In the genomic region with DNA sequence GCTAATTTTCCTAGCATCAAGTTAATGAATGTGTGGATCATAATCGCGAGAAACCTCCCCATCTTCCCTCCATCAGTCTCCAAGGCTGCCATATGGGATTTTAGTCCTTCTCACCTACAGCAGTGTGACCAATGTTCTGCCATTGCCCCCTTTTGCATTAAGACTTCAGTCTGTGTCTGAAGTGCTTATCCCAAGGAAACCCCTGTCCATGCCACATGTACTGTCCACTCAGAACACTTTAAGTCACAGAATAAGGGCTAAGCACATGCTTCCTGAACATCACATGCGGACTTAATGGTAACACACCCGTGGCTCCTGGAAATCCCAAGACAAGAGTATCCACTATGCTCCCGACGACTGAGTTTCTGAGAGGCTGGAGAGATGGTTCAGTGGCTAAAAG, we compare ENCODE assay signal across 31 mouse cellular contexts.
"Had no signal": no experiment of that assay in that cellular context is flagged by ENCODE, and none has a peak within 500 bp of the region (broad histone marks: within the 10 kb centered on the region; RNA-seq: fewer than 3 reads in every experiment).

No protein-coding gene starts in this region.

- H3K4me3 ChIP-seq: left cerebral cortex, adult 2 months; limb, embryonic 10.5 days; limb, embryonic 12.5 days; limb, embryonic 13.5 days; limb, embryonic 15.5 days; liver, embryonic 12.5 days; liver, embryonic 13.5 days; liver, embryonic 15.5 days; lung, embryonic 15.5 days; megakaryocyte, embryonic 14.5 days; midbrain, embryonic 10.5 days; midbrain, embryonic 12.5 days; midbrain, embryonic 13.5 days; midbrain, embryonic 15.5 days; myocyte; neural tube, embryonic 12.5 days had no signal

- DNase-seq: left cerebral cortex, postnatal 4 days; liver; liver, embryonic 13.5 days; liver, postnatal 0 days; lung, adult 18-20 months; lung, adult 2 months; lung, embryonic 14.5 days; lung, postnatal 10 days; lung, postnatal 14 days; lung, postnatal 36 days; lung, postnatal 4 days had no signal

- H3K27ac ChIP-seq: left cerebral cortex, adult 2 months; limb, embryonic 10.5 days; limb, embryonic 12.5 days; limb, embryonic 13.5 days; limb, embryonic 15.5 days; liver, embryonic 12.5 days; liver, embryonic 13.5 days; liver, embryonic 14.5 days; liver, embryonic 15.5 days; lung, embryonic 15.5 days; macrophage; midbrain, embryonic 10.5 days; midbrain, embryonic 12.5 days; midbrain, embryonic 13.5 days; midbrain, embryonic 15.5 days; neural tube, embryonic 12.5 days had no signal

- H3K9ac ChIP-seq: limb, embryonic 12.5 days; limb, embryonic 13.5 days; limb, embryonic 15.5 days; liver, embryonic 12.5 days; liver, embryonic 13.5 days; liver, embryonic 14.5 days; liver, embryonic 15.5 days; liver, postnatal 0 days; lung, embryonic 14.5 days; lung, embryonic 15.5 days; midbrain, embryonic 12.5 days; midbrain, embryonic 13.5 days; midbrain, embryonic 15.5 days; neural tube, embryonic 12.5 days had no signal

- H3K9me3 ChIP-seq: limb, embryonic 10.5 days; limb, embryonic 12.5 days; limb, embryonic 13.5 days; limb, embryonic 15.5 days; liver, embryonic 12.5 days; liver, embryonic 13.5 days; liver, embryonic 15.5 days; lung, embryonic 15.5 days; midbrain, embryonic 10.5 days; midbrain, embryonic 12.5 days; midbrain, embryonic 13.5 days; midbrain, embryonic 15.5 days; neural tube, embryonic 12.5 days had no signal

- ATAC-seq: liver, embryonic 12.5 days; liver, postnatal 0 days; lung, postnatal 0 days; midbrain, embryonic 13.5 days; midbrain, embryonic 15.5 days; midbrain, embryonic 16.5 days had no signal

- H3K36me3 ChIP-seq: limb, embryonic 10.5 days; limb, embryonic 12.5 days; limb, embryonic 13.5 days; limb, embryonic 15.5 days; liver, embryonic 12.5 days; liver, embryonic 13.5 days; liver, embryonic 15.5 days; lung, embryonic 15.5 days; midbrain, embryonic 10.5 days; midbrain, embryonic 12.5 days; midbrain, embryonic 13.5 days; midbrain, embryonic 15.5 days; neural tube, embryonic 12.5 days had no signal

- H3K4me2 ChIP-seq: limb, embryonic 12.5 days; limb, embryonic 13.5 days; limb, embryonic 15.5 days; liver, embryonic 11.5 days; liver, embryonic 12.5 days; liver, embryonic 13.5 days; liver, embryonic 15.5 days; lung, embryonic 14.5 days; lung, embryonic 15.5 days; midbrain, embryonic 12.5 days; midbrain, embryonic 13.5 days; midbrain, embryonic 15.5 days; neural tube, embryonic 12.5 days had no signal

- H3K27me3 ChIP-seq: limb, embryonic 12.5 days; limb, embryonic 13.5 days; limb, embryonic 15.5 days; liver, embryonic 12.5 days; liver, embryonic 13.5 days; liver, embryonic 15.5 days; lung, embryonic 15.5 days had no signal
